Mouse (Mus musculus): Measurements from ENCODE around the gene Aloxe3. TPM values are rescaled to one million over a fixed set of nuclear protein-coding genes. Genes with fewer than 3 reads are reported as not detected.
A peak's percentile ranks its signal among the peaks of the same experiment; 100 is the strongest.

Aloxe3 gene
- polyA plus RNA-seq, 1 experiment from 2014 or later, result 0.74 TPM

DNA sequence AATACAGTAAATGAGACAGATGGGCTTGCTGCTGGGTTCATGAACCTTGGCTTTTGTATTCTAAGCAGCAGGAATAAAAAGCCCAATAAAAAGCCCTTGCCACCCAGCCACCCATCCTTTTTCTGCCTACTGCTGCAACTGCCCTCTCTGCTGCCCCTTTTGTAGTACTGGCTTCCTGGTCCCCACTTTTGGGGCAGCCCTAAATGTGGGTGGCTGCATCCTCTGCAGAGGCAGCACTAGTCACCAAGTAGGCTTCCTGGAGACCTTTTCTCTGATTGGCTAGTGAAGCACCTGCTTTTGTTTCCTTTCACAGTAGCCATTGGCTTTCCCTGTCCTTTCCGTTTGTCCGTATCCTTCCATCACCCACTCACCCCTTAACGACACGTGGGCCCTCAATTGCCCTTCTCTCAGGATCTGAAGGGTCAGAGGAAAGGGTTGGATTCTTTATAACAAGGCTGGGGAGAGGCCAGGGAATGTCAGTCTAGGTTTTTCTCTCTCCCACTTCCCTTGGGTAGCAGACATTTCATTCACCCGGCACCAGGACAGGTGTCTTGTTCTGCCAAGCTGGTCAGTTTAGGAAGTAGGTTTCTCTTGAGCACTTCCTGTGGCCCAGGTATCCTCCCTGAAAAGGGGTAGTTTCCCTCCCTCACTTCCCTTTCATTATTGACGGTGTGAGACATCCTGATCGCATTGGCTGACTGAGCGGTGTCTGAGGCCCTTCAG is 27.5 kb upstream of the Aloxe3 start:
- Histone ChIP-seq H3K4me1 (ENCODE audit: control insufficient read depth, insufficient read depth, low read length) (peaks cover 50% of the 10 kb centered on the region), H3K9me3 (ENCODE audit: control insufficient read depth, low read length) (no peaks in the 10 kb centered on the region), H3K4me2 (peak overlapping the region; percentile 95), H3K9ac (ENCODE audit: low read length) (no peak overlapping the region; the same call in 1 of the 2 replicates), H3K27me3 (ENCODE audit: control insufficient read depth, insufficient read depth, low read length) (0 out of 2 replicates have a peak, but pooled peaks cover 2% of the 10 kb centered on the region), H3K27ac (ENCODE audit: low read depth, low read length) (no peak overlapping the region), H3K4me3 (ENCODE audit: low read depth, low read length) (peak overlapping the region; percentile 50), H3K36me3 (ENCODE audit: control insufficient read depth, insufficient read depth, low read length) (no peaks in the 10 kb centered on the region)
- WGBS, result 27% methylated on average over 8 of the region's 8 CpGs
- DNase-seq (ENCODE audit: low spot score, missing footprints) (no peak), ATAC-seq (ENCODE audit: low FRiP score) (no peak)

DNA sequence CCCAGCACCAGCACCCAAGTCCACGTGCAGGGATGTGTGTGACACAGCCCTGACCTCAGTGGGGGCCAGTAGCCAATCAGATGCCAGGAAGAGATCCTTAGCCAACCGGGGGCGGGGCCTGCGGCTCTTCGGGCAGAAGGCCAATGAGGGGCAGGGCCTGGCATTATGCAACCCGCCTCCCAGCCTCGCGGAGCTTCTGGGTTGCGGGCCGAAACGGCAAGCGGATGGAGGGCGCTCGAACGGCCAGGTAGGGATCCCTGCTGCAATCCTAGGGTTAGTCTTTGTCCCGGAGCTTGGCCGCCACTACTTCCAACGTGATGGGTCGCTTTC is 27.0 kb upstream of the Aloxe3 start:
- no peaks in the 10 kb centered on the region; the same call in 1 of the 2 replicates for H3K36me3 ChIP-seq (ENCODE audit: control insufficient read depth, insufficient read depth, low read length)
- peaks cover 50% of the 10 kb centered on the region for H3K4me1 ChIP-seq (ENCODE audit: control insufficient read depth, insufficient read depth, low read length)
- ATAC-seq (ENCODE audit: low FRiP score) (peak; percentile 66), DNase-seq (ENCODE audit: low spot score, missing footprints) (peak; percentile 97)
- H3K27me3 ChIP-seq (ENCODE audit: control insufficient read depth, insufficient read depth, low read length), result 0 out of 2 replicates have a peak, but pooled peaks cover 2% of the 10 kb centered on the region
- under 1% methylated on average over 19 of the region's 19 CpGs for WGBS
- peak overlapping the region; percentile 95 for H3K4me2 ChIP-seq
- peak overlapping the region; percentile 50 for H3K4me3 ChIP-seq (ENCODE audit: low read depth, low read length)
- H3K9me3 ChIP-seq (ENCODE audit: control insufficient read depth, low read length), result no peaks in the 10 kb centered on the region
- 0 out of 2 replicates have a peak overlapping the region, but pooled peaks have one; percentile 3 for H3K27ac ChIP-seq (ENCODE audit: low read depth, low read length)
- H3K9ac ChIP-seq (ENCODE audit: low read length), result peak overlapping the region; percentile 69

DNA sequence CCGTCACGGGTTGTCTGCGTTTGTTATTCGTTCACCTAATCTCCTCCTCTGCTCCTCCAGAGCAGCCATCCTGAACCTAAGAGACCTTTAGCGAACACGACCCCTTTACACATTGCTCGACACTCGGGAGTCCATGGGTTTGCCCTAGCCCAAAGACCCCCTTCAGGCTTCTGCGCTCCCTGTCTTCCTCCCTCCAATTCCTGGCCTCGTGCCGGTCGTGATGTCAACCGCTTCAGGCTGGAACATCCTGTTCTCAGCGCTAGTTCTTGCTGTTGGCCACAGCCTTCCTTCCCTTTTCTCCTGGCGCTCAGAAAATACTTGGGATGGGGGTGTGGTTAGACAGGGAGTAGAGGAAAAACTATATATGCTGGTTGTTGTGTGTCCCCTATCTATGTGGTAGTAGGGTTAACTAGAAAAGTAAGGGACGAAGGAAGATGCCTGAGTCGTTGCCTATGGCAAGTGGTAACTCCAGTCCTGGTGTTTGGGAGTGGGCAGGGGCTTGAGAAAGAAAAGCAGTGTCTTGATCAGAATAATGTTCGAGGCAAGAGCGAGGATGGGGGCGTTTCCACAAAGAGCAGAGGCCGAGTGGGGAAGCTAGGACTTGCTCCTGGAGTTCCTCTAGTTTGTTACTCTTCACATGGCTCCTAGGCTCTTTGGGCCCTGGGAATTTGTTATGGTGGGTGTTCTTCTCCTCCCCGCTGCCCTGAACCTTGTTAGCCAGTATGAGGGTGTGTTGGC is 26.4 kb upstream of the Aloxe3 start:
- ATAC-seq (ENCODE audit: low FRiP score), result no peak
- under 1% methylated on average over 22 of the region's 22 CpGs for WGBS
- H3K27me3 ChIP-seq (ENCODE audit: control insufficient read depth, insufficient read depth, low read length), result 0 out of 2 replicates have a peak, but pooled peaks cover 2% of the 10 kb centered on the region
- peak overlapping the region; percentile 69 for H3K9ac ChIP-seq (ENCODE audit: low read length)
- peak overlapping the region; percentile 50 for H3K4me3 ChIP-seq (ENCODE audit: low read depth, low read length)
- peaks cover 48% of the 10 kb centered on the region for H3K4me1 ChIP-seq (ENCODE audit: control insufficient read depth, insufficient read depth, low read length)
- no peaks in the 10 kb centered on the region for H3K9me3 ChIP-seq (ENCODE audit: control insufficient read depth, low read length)
- peak overlapping the region; percentile 95 for H3K4me2 ChIP-seq
- no peak for DNase-seq (ENCODE audit: low spot score, missing footprints)
- peaks cover 3% of the 10 kb centered on the region; the same call in 1 of the 2 replicates for H3K36me3 ChIP-seq (ENCODE audit: control insufficient read depth, insufficient read depth, low read length)
- 0 out of 2 replicates have a peak overlapping the region, but pooled peaks have one; percentile 11 for H3K27ac ChIP-seq (ENCODE audit: low read depth, low read length)

DNA sequence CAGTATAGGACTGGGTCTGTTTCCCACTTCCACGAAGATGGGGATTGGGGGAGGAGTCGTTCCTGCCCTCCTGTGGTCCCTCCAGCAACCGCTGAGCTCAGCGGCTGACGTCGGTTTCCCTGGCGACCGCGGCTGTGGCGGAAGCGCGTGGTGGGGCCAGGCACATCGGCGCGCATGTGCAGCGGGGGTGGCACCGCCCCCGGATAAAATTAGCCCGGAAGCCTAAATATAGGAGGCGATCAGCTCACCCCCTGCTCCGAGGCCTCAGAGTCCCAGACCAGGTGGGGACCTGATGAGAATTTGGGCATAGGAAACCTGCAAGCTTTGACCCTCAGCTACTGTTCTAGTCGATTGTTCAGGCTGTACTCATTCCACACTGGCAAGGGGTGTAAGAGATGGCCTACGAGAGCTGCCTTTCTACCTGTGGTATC is 25.8 kb upstream of the Aloxe3 start:
- H3K27me3 ChIP-seq (ENCODE audit: control insufficient read depth, insufficient read depth, low read length), result 0 out of 2 replicates have a peak, but pooled peaks cover 2% of the 10 kb centered on the region
- peak overlapping the region; percentile 50 for H3K4me3 ChIP-seq (ENCODE audit: low read depth, low read length)
- peak overlapping the region; percentile 95 for H3K4me2 ChIP-seq
- H3K9me3 ChIP-seq (ENCODE audit: control insufficient read depth, low read length), result no peaks in the 10 kb centered on the region
- DNase-seq (ENCODE audit: low spot score, missing footprints) (peak; percentile 95), ATAC-seq (ENCODE audit: low FRiP score) (peak; percentile 33; the same call in 1 of the 2 replicates)
- no peak overlapping the region for H3K27ac ChIP-seq (ENCODE audit: low read depth, low read length)
- H3K36me3 ChIP-seq (ENCODE audit: control insufficient read depth, insufficient read depth, low read length), result peaks cover 5% of the 10 kb centered on the region; the same call in 1 of the 2 replicates
- peak overlapping the region; percentile 69 for H3K9ac ChIP-seq (ENCODE audit: low read length)
- 1% methylated on average over 23 of the region's 23 CpGs for WGBS
- H3K4me1 ChIP-seq (ENCODE audit: control insufficient read depth, insufficient read depth, low read length), result peaks cover 48% of the 10 kb centered on the region

DNA sequence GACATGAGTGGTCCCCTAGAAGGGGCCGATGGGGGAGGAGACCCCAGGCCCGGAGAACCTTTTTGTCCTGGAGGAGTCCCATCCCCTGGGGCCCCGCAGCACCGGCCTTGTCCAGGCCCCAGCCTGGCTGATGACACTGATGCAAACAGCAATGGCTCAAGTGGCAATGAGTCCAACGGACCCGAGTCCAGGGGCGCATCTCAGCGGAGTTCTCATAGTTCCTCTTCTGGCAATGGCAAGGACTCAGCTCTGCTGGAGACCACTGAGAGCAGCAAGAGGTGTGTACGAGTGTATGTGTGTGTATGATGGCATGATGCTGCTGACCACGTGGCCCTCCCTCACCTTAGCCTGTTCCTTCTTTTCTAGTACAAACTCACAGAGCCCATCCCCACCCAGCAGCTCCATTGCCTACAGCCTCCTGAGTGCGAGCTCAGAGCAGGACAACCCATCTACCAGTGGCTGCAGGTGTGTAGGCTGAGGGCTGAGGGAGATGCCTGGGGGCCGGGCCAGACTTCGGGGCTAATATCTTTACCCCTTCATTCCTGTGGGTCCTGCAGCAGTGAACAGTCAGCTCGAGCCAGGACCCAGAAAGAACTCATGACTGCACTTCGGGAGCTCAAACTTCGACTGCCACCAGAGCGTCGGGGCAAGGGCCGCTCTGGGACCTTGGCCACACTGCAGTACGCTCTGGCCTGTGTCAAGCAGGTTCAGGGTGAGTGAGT is 24.9 kb upstream of the Aloxe3 start:
- Histone ChIP-seq H3K27ac (ENCODE audit: low read depth, low read length) (no peak overlapping the region), H3K4me1 (ENCODE audit: control insufficient read depth, insufficient read depth, low read length) (peaks cover 43% of the 10 kb centered on the region)
- no peak for ATAC-seq (ENCODE audit: low FRiP score)

DNA sequence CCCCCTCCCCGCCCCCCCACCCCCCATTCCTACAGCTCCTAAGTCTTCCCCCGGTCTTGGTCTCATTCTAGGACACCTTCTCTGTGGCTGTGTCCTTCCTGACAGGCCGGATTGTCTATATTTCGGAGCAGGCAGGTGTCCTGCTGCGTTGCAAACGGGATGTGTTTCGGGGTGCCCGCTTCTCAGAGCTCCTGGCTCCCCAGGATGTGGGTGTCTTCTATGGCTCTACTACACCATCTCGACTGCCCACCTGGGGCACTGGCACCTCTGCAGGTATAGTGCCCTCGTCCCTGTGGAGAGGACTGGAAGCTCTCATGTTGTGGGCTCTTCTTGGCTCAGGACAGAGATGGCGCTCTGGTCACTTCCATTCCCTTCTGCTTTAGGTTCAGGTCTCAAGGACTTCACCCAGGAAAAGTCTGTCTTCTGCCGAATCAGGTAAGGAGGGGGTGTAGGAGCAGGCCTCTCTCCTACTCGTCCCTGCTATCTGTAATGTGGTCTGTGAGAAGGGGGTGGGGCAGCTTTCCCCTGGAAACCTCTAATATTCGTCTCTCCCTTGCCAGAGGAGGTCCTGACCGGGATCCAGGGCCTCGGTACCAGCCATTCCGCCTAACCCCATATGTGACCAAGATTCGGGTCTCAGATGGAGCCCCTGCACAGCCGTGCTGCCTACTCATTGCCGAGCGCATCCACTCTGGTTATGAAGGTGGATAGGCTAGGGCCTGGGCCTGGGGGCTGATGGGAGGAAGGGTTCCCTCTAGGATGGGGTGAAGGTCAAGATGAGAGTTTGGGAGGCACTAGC is 23.9 kb upstream of the Aloxe3 start:
- H3K9me3 ChIP-seq (ENCODE audit: control insufficient read depth, low read length), result no peaks in the 10 kb centered on the region
- peaks cover 9% of the 10 kb centered on the region for H3K36me3 ChIP-seq (ENCODE audit: control insufficient read depth, insufficient read depth, low read length)
- H3K27me3 ChIP-seq (ENCODE audit: control insufficient read depth, insufficient read depth, low read length), result no peaks in the 10 kb centered on the region
- 90% methylated on average over 21 of the region's 21 CpGs for WGBS
- H3K4me2 ChIP-seq, result no peak overlapping the region
- no peak for ATAC-seq (ENCODE audit: low FRiP score)
- no peak overlapping the region for H3K27ac ChIP-seq (ENCODE audit: low read depth, low read length)
- H3K4me1 ChIP-seq (ENCODE audit: control insufficient read depth, insufficient read depth, low read length), result peaks cover 34% of the 10 kb centered on the region
- no peak overlapping the region for H3K9ac ChIP-seq (ENCODE audit: low read length)
- no peak overlapping the region for H3K4me3 ChIP-seq (ENCODE audit: low read depth, low read length)
- no peak for DNase-seq (ENCODE audit: low spot score, missing footprints)

More for the DNA sequence above, 24.9 kb upstream of the Aloxe3 start:
- Histone ChIP-seq H3K27me3 (ENCODE audit: control insufficient read depth, insufficient read depth, low read length) (0 out of 2 replicates have a peak, but pooled peaks cover 2% of the 10 kb centered on the region), H3K9me3 (ENCODE audit: control insufficient read depth, low read length) (no peaks in the 10 kb centered on the region), H3K36me3 (ENCODE audit: control insufficient read depth, insufficient read depth, low read length) (peaks cover 7% of the 10 kb centered on the region), H3K4me2 (peak overlapping the region; percentile 95), H3K4me3 (ENCODE audit: low read depth, low read length) (peak overlapping the region; percentile 50; the same call in 1 of the 2 replicates), H3K9ac (ENCODE audit: low read length) (no peak overlapping the region)
- no peak for DNase-seq (ENCODE audit: low spot score, missing footprints)
- WGBS, result 93% methylated on average over 20 of the region's 20 CpGs

DNA sequence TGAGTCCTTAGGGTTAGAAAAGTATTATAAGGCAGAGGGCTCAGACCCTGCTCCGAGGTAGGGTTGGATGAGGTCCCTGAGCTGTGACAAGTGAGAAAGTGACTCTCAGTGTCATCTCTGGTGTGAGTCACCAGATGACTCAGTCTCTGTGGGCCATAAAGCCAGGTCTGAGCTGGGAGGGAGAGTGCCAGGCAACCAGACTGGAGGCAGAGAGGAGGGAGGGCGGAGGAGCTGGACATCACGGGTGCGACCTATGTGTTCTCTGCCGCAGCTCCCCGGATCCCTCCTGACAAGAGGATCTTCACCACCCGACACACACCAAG is 23.3 kb upstream of the Aloxe3 start:
- Histone ChIP-seq H3K4me3 (ENCODE audit: low read depth, low read length) (no peak overlapping the region), H3K4me1 (ENCODE audit: control insufficient read depth, insufficient read depth, low read length) (peaks cover 28% of the 10 kb centered on the region), H3K9me3 (ENCODE audit: control insufficient read depth, low read length) (no peaks in the 10 kb centered on the region), H3K4me2 (no peak overlapping the region), H3K36me3 (ENCODE audit: control insufficient read depth, insufficient read depth, low read length) (peaks cover 9% of the 10 kb centered on the region), H3K27ac (ENCODE audit: low read depth, low read length) (no peak overlapping the region), H3K9ac (ENCODE audit: low read length) (no peak overlapping the region), H3K27me3 (ENCODE audit: control insufficient read depth, insufficient read depth, low read length) (no peaks in the 10 kb centered on the region)
- no peak for DNase-seq (ENCODE audit: low spot score, missing footprints)
- ATAC-seq (ENCODE audit: low FRiP score), result no peak
- WGBS, result 96% methylated on average over 7 of the region's 7 CpGs

DNA sequence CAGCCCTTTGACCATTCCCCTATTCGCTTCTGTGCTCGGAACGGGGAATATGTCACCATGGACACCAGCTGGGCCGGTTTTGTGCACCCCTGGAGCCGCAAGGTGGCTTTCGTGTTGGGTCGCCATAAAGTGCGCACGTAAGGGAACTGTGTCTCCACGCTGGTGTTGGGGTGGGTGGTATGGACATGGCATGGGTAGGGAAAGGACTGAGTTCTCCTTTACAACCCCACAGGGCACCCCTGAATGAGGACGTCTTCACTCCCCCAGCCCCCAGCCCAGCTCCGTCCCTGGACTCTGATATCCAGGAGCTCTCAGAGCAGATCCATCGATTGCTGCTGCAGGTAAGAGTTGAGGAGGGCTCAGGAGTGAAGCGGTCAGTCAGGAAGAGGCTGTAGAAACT is 22.6 kb upstream of the Aloxe3 start:
- ATAC-seq (ENCODE audit: low FRiP score), result no peak
- no peak for DNase-seq (ENCODE audit: low spot score, missing footprints)
- peaks cover 14% of the 10 kb centered on the region for H3K36me3 ChIP-seq (ENCODE audit: control insufficient read depth, insufficient read depth, low read length)

More for the DNA sequence above, 22.6 kb upstream of the Aloxe3 start:
- H3K4me1 ChIP-seq (ENCODE audit: control insufficient read depth, insufficient read depth, low read length), result peaks cover 20% of the 10 kb centered on the region
- no peak overlapping the region for H3K4me3 ChIP-seq (ENCODE audit: low read depth, low read length)
- no peak overlapping the region for H3K9ac ChIP-seq (ENCODE audit: low read length)
- H3K4me2 ChIP-seq, result no peak overlapping the region
- 95% methylated on average over 14 of the region's 14 CpGs for WGBS
- H3K27ac ChIP-seq (ENCODE audit: low read depth, low read length), result no peak overlapping the region
- H3K9me3 ChIP-seq (ENCODE audit: control insufficient read depth, low read length), result no peaks in the 10 kb centered on the region
- no peaks in the 10 kb centered on the region for H3K27me3 ChIP-seq (ENCODE audit: control insufficient read depth, insufficient read depth, low read length)
